Mouse (Mus musculus) thymus, adult 2 months (tissue): ENCODE results near the gene Plg. TPM values are rescaled to one million over a fixed set of nuclear protein-coding genes. Genes with fewer than 3 reads are reported as not detected.

Source experiments
- DNase-seq: peaks from one replicate; pipeline ENCODE4 v3.0.0; 2021
- H3K27ac ChIP-seq: fragments of 200-500 bp; 2 replicates; pipeline ENCODE4 v1.5.1; 2012; ENCODE audit warnings: low read length, control low read depth; ENCODE audit not compliant: control insufficient read depth, insufficient read depth
- H3K27me3 ChIP-seq: fragments of 200-500 bp; 2 replicates; pipeline ENCODE4 v1.6.1; 2012; ENCODE audit warnings: mild to moderate bottlenecking, low read length, moderate library complexity, mixed read lengths; ENCODE audit not compliant: control insufficient read depth, insufficient read depth
- H3K36me3 ChIP-seq: fragments of 200-500 bp; 2 replicates; pipeline ENCODE4 v1.6.1; 2012; ENCODE audit warnings: mild to moderate bottlenecking, low read length, moderate library complexity; ENCODE audit not compliant: control insufficient read depth, insufficient read depth
- H3K4me1 ChIP-seq: fragments of 200-500 bp; replicated peaks from 2 replicates; pipeline ENCODE4 v1.6.1; 2012; ENCODE audit warnings: low read length; ENCODE audit not compliant: control insufficient read depth, insufficient read depth
- H3K4me3 ChIP-seq: fragments of 200-500 bp; 2 replicates; pipeline ENCODE4 v1.5.1; 2012; ENCODE audit warnings: mild to moderate bottlenecking, low read length, control low read depth, moderate library complexity; ENCODE audit not compliant: control insufficient read depth, insufficient read depth
- CTCF ChIP-seq: fragments of 200-500 bp; IDR thresholded peaks from 2 replicates; pipeline ENCODE4 v1.5.1; 2012; ENCODE audit warnings: mild to moderate bottlenecking, control low read depth, low read length, moderate library complexity, borderline replicate concordance; ENCODE audit not compliant: control insufficient read depth, poor library complexity, insufficient read depth; ENCODE audit errors: extremely low read depth
- POLR2A ChIP-seq: fragments of 200-500 bp; IDR thresholded peaks from 2 replicates; pipeline ENCODE4 v1.6.1; 2012; ENCODE audit warnings: mild to moderate bottlenecking, low read length, control low read depth, moderate library complexity; ENCODE audit not compliant: control insufficient read depth, poor library complexity, insufficient read depth; ENCODE audit errors: extremely low read depth
- WGBS: fragments of 180-500 bp; shearing (Covaris S2); methylation state at CpG from one replicate; pipeline ENCODE4 v1.1.7; 2018; 5-methylcytosine and 5-hydroxymethylcytosine counted together
- polyA plus RNA-seq: library from polyadenylated mRNA; depleted of rRNA; stranded (reverse); fragments of >200 nt; gene quantifications from 2 replicates; pipeline ENCODE4 v1.2.3, GENCODE M21; 2012

Plg gene
- polyA plus RNA-seq, 1 experiment: 0.05 TPM

GRCm38 (mm10) chr17:12382531-12382930 is 4.1 kb downstream of the Plg start:
- no peak for DNase-seq
- 55% methylated on average over 2 of the region's 2 CpGs for WGBS

GRCm38 (mm10) chr17:12385049-12385794 is 6.8 kb downstream of the Plg start:
- no peaks in the 10 kb centered on the region for H3K4me1 ChIP-seq
- no peak overlapping the region for H3K27ac ChIP-seq
- TF ChIP-seq CTCF (no peak), POLR2A (no peak)
- no peaks in the 10 kb centered on the region for H3K27me3 ChIP-seq
- no peak overlapping the region for H3K4me3 ChIP-seq
- H3K36me3 ChIP-seq: no peaks in the 10 kb centered on the region
- no peak for DNase-seq
- WGBS: 39% methylated on average over 8 of the region's 8 CpGs

More at GRCm38 (mm10) chr17:12382531-12382930, 4.1 kb downstream of the Plg start:
- no peaks in the 10 kb centered on the region for H3K36me3 ChIP-seq
- no peak overlapping the region for H3K27ac ChIP-seq
- TF ChIP-seq CTCF (no peak), POLR2A (no peak)
- H3K27me3 ChIP-seq: no peaks in the 10 kb centered on the region
- no peak overlapping the region for H3K4me3 ChIP-seq
- H3K4me1 ChIP-seq: no peaks in the 10 kb centered on the region

- Histone ChIP-seq H3K36me3 (no peaks in the 10 kb centered on the region), H3K27ac (no peak overlapping the region), H3K4me1 (no peaks in the 10 kb centered on the region), H3K4me3 (no peak overlapping the region), H3K27me3 (no peaks in the 10 kb centered on the region)
- TF ChIP-seq POLR2A (no peak), CTCF (no peak)
- DNase-seq: no peak
- 83% methylated on average over 2 of the region's 2 CpGs for whole genome bisulfite sequencing
Observed at GRCm38 (mm10) chr17:12387781-12388180, 9.4 kb downstream of the Plg start.

DNA sequence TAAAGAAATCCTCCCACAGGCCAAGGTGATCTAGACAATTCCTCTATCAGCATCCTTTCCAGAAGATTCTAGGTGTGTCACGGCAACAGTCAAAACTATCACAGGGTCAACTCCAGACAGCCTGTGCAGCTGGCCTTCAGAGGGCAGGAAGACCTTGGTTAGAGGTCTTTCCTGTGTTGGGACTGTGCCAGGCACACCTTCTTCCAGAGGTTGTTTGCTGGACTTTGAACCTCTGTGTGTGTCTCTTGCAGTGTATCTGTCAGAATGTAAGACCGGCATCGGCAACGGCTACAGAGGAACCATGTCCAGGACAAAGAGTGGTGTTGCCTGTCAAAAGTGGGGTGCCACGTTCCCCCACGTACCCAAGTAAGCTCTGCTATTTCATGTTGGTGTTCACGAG is 9.8 kb downstream of the Plg start:
- Histone ChIP-seq H3K27ac (no peak overlapping the region), H3K4me3 (no peak overlapping the region), H3K27me3 (no peaks in the 10 kb centered on the region), H3K36me3 (no peaks in the 10 kb centered on the region), H3K4me1 (no peaks in the 10 kb centered on the region)
- WGBS: 92% methylated on average over 7 of the region's 7 CpGs
- no peak for TF ChIP-seq POLR2A
- no peak for TF ChIP-seq CTCF
- no peak for DNase-seq

DNA sequence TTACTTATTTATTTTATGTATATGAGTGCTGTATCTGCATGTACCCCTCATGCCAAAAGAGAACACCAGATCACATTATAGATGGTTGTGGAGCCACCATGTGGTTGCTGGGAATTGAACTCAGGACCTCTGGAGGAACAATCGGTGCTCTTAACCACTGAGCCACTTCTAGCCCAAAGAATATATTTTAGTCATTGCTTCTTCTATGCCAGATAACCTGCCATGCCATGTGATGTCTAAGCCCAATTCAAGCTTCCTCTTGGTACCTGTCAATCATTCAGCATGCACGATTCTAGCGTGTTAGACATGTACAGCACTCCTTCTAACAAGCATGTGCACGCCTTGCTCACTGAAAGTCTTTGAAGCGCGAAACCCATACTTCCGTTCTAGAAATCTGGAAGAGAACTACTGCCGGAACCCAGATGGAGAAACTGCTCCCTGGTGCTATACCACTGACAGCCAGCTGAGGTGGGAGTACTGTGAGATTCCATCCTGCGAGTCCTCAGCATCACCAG is 17.8 kb downstream of the Plg start:
- no peak overlapping the region for H3K4me3 ChIP-seq
- WGBS: 87% methylated on average over 9 of the region's 9 CpGs
- no peak overlapping the region for H3K27ac ChIP-seq
- no peaks in the 10 kb centered on the region for H3K27me3 ChIP-seq
- no peak for DNase-seq
- no peaks in the 10 kb centered on the region for H3K36me3 ChIP-seq
- TF ChIP-seq POLR2A (no peak), CTCF (no peak)
- no peaks in the 10 kb centered on the region for H3K4me1 ChIP-seq

GRCm38 (mm10) chr17:12403420-12403819 is 25.0 kb downstream of the Plg start:
- no peak for TF ChIP-seq CTCF
- no peak for TF ChIP-seq POLR2A
- Histone ChIP-seq H3K4me3 (no peak overlapping the region), H3K27me3 (no peaks in the 10 kb centered on the region), H3K27ac (no peak overlapping the region), H3K36me3 (no peaks in the 10 kb centered on the region), H3K4me1 (no peaks in the 10 kb centered on the region)
- no peak for DNase-seq
- WGBS: 84% methylated on average over 7 of the region's 7 CpGs
